Comparison of ENCODE assay signal across 18 mouse cellular contexts in genomic region chr9:85717336-85717735, GRCm38 (mm10). TPM values are rescaled to one million over a fixed set of nuclear protein-coding genes. Genes with fewer than 3 reads are reported as not detected.
DNase-seq lines count a peak whose midpoint lies in the region; ATAC-seq and TF ChIP-seq lines count a peak whose summit lies in the region.
"Had no signal": no experiment of that assay in that cellular context is flagged by ENCODE, and none has a peak within 500 bp of the region (broad histone marks: within the 10 kb centered on the region; RNA-seq: fewer than 3 reads in every experiment).

No protein-coding gene starts in this region.

- peak; percentile 65 for DNase-seq in lung, postnatal 0 days (ENCODE audit: low spot score)
- DNase-seq in lung, postnatal 4 days = no peak
- peak; percentile 7 for DNase-seq in lung, postnatal 14 days
- peak; percentile 55 for DNase-seq in lung, postnatal 36 days
- no peak for DNase-seq in adrenal gland, postnatal 36 days
- no peak for DNase-seq in yolk sac, embryonic 10.5 days (ENCODE audit: low spot score)
- DNase-seq: adrenal gland, adult 2 months; adrenal gland, postnatal 10 days; adrenal gland, postnatal 25 days; cerebellum, adult 11-12 months; cerebellum, adult 2 months; cerebellum, adult 9-10 months; cerebellum, postnatal 10 days; cerebellum, postnatal 25 days had no signal

- no peak overlapping the region for H3K27ac ChIP-seq in lung, postnatal 0 days (ENCODE audit: low read length)
- H3K27ac ChIP-seq: embryonic facial prominence, embryonic 10.5 days; embryonic facial prominence, embryonic 12.5 days; forebrain, embryonic 13.5 days; forebrain, embryonic 15.5 days had no signal

- peak; percentile 37; the same call in 1 of the 2 replicates for ATAC-seq in lung, postnatal 0 days
- ATAC-seq: forebrain, embryonic 13.5 days; forebrain, embryonic 15.5 days had no signal

- no peak; the same call in 1 of the 2 replicates for TF ChIP-seq EP300 in lung, postnatal 0 days (IDR thresholded peaks at IDR 0.05)

- H3K4me3 ChIP-seq in lung, postnatal 0 days (ENCODE audit: low read depth, low read length) = no peak overlapping the region
- H3K4me3 ChIP-seq: embryonic facial prominence, embryonic 10.5 days; embryonic facial prominence, embryonic 12.5 days; forebrain, embryonic 13.5 days; forebrain, embryonic 15.5 days had no signal

- TF ChIP-seq CTCF in lung, postnatal 0 days (IDR thresholded peaks at IDR 0.05) = no peak

- H3K4me2 ChIP-seq in lung, postnatal 0 days (replicated peaks; ENCODE audit: low read depth, low read length) = no peak overlapping the region
- H3K4me2 ChIP-seq: embryonic facial prominence, embryonic 12.5 days; forebrain, embryonic 13.5 days; forebrain, embryonic 15.5 days had no signal

- no peaks in the 10 kb centered on the region for H3K9me3 ChIP-seq in lung, postnatal 0 days (ENCODE audit: low read length)
- H3K9me3 ChIP-seq: embryonic facial prominence, embryonic 10.5 days; embryonic facial prominence, embryonic 12.5 days; forebrain, embryonic 13.5 days; forebrain, embryonic 15.5 days had no signal

- H3K27me3 ChIP-seq in lung, postnatal 0 days (replicated peaks; ENCODE audit: insufficient read depth, low read length) = no peaks in the 10 kb centered on the region
- H3K27me3 ChIP-seq: embryonic facial prominence, embryonic 12.5 days; forebrain, embryonic 13.5 days; forebrain, embryonic 15.5 days had no signal

- no peaks in the 10 kb centered on the region for H3K4me1 ChIP-seq in lung, postnatal 0 days (ENCODE audit: insufficient read depth, low read depth, low read length)
- H3K4me1 ChIP-seq: embryonic facial prominence, embryonic 10.5 days; embryonic facial prominence, embryonic 12.5 days; forebrain, embryonic 13.5 days; forebrain, embryonic 15.5 days had no signal

- WGBS in lung, postnatal 0 days = 59% methylated on average over 7 of the region's 7 CpGs

- no peak overlapping the region for H3K9ac ChIP-seq in lung, postnatal 0 days (replicated peaks; ENCODE audit: low read depth)
- H3K9ac ChIP-seq: embryonic facial prominence, embryonic 12.5 days; forebrain, embryonic 13.5 days; forebrain, embryonic 15.5 days had no signal

- peaks cover 42% of the 10 kb centered on the region for H3K36me3 ChIP-seq in lung, postnatal 0 days (ENCODE audit: insufficient read depth, low read length)

RNA-seq across cellular contexts. Expression of gene Ibtk, which starts 31.8 kb away (rescaled TPM):
- polyA plus RNA-seq in lung, postnatal 0 days (2015; fragmentation: Nextera tagmentation; extraction: Ambion mirVana) = 12.0 and 15.4 TPM in 2 replicates
- 10 to 100 TPM; 39.0 to 60.8 TPM for total RNA-seq in adrenal gland, postnatal 36 days (2021)

Comparison
In these comparisons a context has a peak if more than half of its experiments do, and no peak if none do; other contexts are left out.
1. DNase-seq: peak in lung, postnatal 0 days (single experiment), lung, postnatal 14 days (single experiment) and lung, postnatal 36 days (single experiment); none in lung, postnatal 4 days (0 of 2), adrenal gland, postnatal 36 days (0 of 2) and yolk sac, embryonic 10.5 days (single experiment).